Comparison of ENCODE assay signal across 8 mouse cellular contexts in the genomic region with DNA sequence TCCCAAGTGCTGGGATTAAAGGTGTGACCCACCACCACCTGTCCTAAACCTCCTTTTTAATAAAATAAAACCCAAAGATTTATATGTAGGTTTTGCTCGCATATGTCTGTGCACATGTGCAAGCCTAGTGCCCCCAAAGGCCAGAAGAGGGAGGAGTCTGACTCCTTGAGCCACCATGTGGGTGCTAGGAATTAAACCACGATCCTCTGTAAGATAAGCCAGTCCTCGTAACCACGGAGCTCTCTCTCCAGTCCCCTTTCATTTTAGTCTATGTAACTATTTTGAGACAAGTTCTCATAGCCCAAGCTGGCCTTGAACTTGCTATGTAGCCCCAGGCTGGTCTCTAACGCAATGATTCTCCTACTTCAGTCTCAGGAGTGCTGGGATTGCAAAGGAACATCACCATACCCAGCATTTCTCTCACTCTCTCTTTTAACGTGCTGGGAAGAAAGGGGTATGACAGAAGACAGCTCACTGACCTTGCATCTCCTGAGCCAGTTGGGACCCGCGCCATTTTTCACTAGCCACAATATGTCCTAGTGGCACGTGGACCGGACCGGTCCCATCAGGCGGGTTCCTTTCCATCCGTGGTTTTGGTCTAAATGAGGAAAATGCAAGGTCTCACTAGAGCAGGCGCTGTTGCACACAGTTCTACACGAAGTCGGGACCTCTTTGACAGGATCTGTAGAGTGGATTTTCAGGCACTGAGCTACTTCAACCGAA. TPM values are rescaled to one million over a fixed set of nuclear protein-coding genes. Genes with fewer than 3 reads are reported as not detected.
A peak's percentile ranks its signal among the peaks of the same experiment; 100 is the strongest.
DNase-seq lines count a peak whose midpoint lies in the region; ATAC-seq and TF ChIP-seq lines count a peak whose summit lies in the region.

No protein-coding gene starts in this region.

- no peaks in the 10 kb centered on the region for H3K9me3 ChIP-seq in heart, embryonic 12.5 days (replicated peaks)

- DNase-seq in adrenal gland, postnatal 10 days, result peak; percentile 31
- no peak for DNase-seq in adrenal gland, postnatal 4 days (ENCODE audit: low spot score in 2 of 2)
- peak; percentile 63 for DNase-seq in A20 (ENCODE audit: low read depth, low spot score)
- DNase-seq in cerebellum, postnatal 10 days, result peak; percentile 64 to 72
- DNase-seq in liver, adult 2 months (ENCODE audit: extremely low read depth, low read depth, low spot score), result no peak
- DNase-seq in T-cell, adult 2 months (ENCODE audit: low spot score), result no peak

- H3K4me3 ChIP-seq in heart, embryonic 12.5 days, result peak overlapping the region; percentile 80
- peak overlapping the region; percentile 61; the same call in 1 of the 2 replicates for H3K4me3 ChIP-seq in liver, adult 2 months (ENCODE audit: insufficient read depth, low read depth, low read length)
- peak overlapping the region; percentile 83 for H3K4me3 ChIP-seq in small intestine, adult 2 months (ENCODE audit: low read depth, low read length)

- no peak overlapping the region for H3K27ac ChIP-seq in heart, embryonic 12.5 days (ENCODE audit: poor library complexity, severe bottlenecking)
- H3K27ac ChIP-seq in liver, adult 2 months (replicated peaks; ENCODE audit: insufficient read depth, low read depth, low read length), result no peak overlapping the region
- no peak overlapping the region for H3K27ac ChIP-seq in small intestine, adult 2 months (ENCODE audit: insufficient read depth, low read depth, low read length)

- peak; percentile 16; the same call in 1 of the 2 replicates for ATAC-seq in heart, embryonic 12.5 days (ENCODE audit: insufficient number of reproducible peaks, low FRiP score)

- WGBS in heart, embryonic 12.5 days, result 10% methylated on average over 17 of the region's 17 CpGs
- 10% methylated on average over 17 of the region's 17 CpGs for WGBS in liver, adult 2 months
- WGBS in small intestine, adult 2 months, result 5% methylated on average over 17 of the region's 17 CpGs

- no peak for TF ChIP-seq POLR2A in liver, adult 2 months (IDR thresholded peaks at IDR 0.05; ENCODE audit: extremely low read depth, insufficient read depth, low read length)
- TF ChIP-seq POLR2A in small intestine, adult 2 months (IDR thresholded peaks at IDR 0.05; ENCODE audit: low read depth, low read length), result no peak

- H3K36me3 ChIP-seq in heart, embryonic 12.5 days, result peaks cover 37% of the 10 kb centered on the region
- no peaks in the 10 kb centered on the region for H3K36me3 ChIP-seq in liver, adult 2 months (ENCODE audit: control insufficient read depth, insufficient read depth, low read length)
- H3K36me3 ChIP-seq in small intestine, adult 2 months (ENCODE audit: control insufficient read depth, insufficient read depth, low read length), result peaks cover 23% of the 10 kb centered on the region

- peaks cover 19% of the 10 kb centered on the region for H3K4me1 ChIP-seq in heart, embryonic 12.5 days (replicated peaks)
- peaks cover 6% of the 10 kb centered on the region; the same call in 1 of the 2 replicates for H3K4me1 ChIP-seq in liver, adult 2 months (ENCODE audit: control insufficient read depth, insufficient read depth, low read length)
- peaks cover 5% of the 10 kb centered on the region for H3K4me1 ChIP-seq in small intestine, adult 2 months (ENCODE audit: control insufficient read depth, insufficient read depth, insufficient read length, low read length)

- H3K27me3 ChIP-seq in heart, embryonic 12.5 days (replicated peaks), result no peaks in the 10 kb centered on the region
- no peaks in the 10 kb centered on the region for H3K27me3 ChIP-seq in liver, adult 2 months (ENCODE audit: control insufficient read depth, insufficient read depth, low read length)
- H3K27me3 ChIP-seq in small intestine, adult 2 months (ENCODE audit: control insufficient read depth, insufficient read depth, low read length), result no peaks in the 10 kb centered on the region

- H3K4me2 ChIP-seq in heart, embryonic 12.5 days, result peak overlapping the region; percentile 82

- no peak for TF ChIP-seq CTCF in liver, adult 2 months (IDR thresholded peaks at IDR 0.05; ENCODE audit: low read depth, low read length)
- no peak for TF ChIP-seq CTCF in small intestine, adult 2 months (IDR thresholded peaks at IDR 0.05; ENCODE audit: extremely low read depth, insufficient read length, insufficient replicate concordance, low read depth, low read length)

- peak overlapping the region; percentile 66 for H3K9ac ChIP-seq in heart, embryonic 12.5 days
- peak overlapping the region; percentile 46 for H3K9ac ChIP-seq in liver, adult 2 months (ENCODE audit: low read depth, low read length)

- no peaks in the 10 kb centered on the region for H3K79me2 ChIP-seq in liver, adult 2 months (ENCODE audit: control insufficient read depth, insufficient read depth, low read length)

RNA-seq across cellular contexts. Expression of gene Faap24, which starts 0.7 kb away (rescaled TPM):
- 1 to 10 TPM; 5.1 to 6.9 TPM for total RNA-seq in adrenal gland, postnatal 10 days (2021)
- 1 to 10 TPM; 6.5 to 7.3 TPM for total RNA-seq in adrenal gland, postnatal 4 days (2021)
- 13.4 and 14.4 TPM in 2 replicates for polyA plus RNA-seq in heart, embryonic 12.5 days (2016; fragmentation: Nextera tagmentation; extraction: Ambion mirVana)
- total RNA-seq in liver, adult 2 months (2014; rRNA removed), result 0.81 and 1.0 TPM in 2 replicates
- polyA plus RNA-seq in liver, adult 2 months (2012; rRNA removed), result 1.8 and 2.1 TPM in 2 replicates
- 1.8 and 3.9 TPM in 2 replicates for polyA plus RNA-seq in small intestine, adult 2 months (2012; rRNA removed)

RNA-seq across cellular contexts. Expression of gene Cep89, which starts 0.9 kb away (rescaled TPM):
- 10 to 100 TPM; 18.2 to 26.4 TPM for total RNA-seq in adrenal gland, postnatal 10 days (2021)
- total RNA-seq in adrenal gland, postnatal 4 days (2021), result 10 to 100 TPM; 27.2 to 41.1 TPM
- 37.3 and 40.0 TPM in 2 replicates for polyA plus RNA-seq in heart, embryonic 12.5 days (2016; fragmentation: Nextera tagmentation; extraction: Ambion mirVana)
- 3.2 TPM in 2 replicates for total RNA-seq in liver, adult 2 months (2014; rRNA removed)
- 3.3 and 5.0 TPM in 2 replicates for polyA plus RNA-seq in liver, adult 2 months (2012; rRNA removed)
- 4.4 and 10.1 TPM in 2 replicates for polyA plus RNA-seq in small intestine, adult 2 months (2012; rRNA removed)

RNA-seq across cellular contexts. Expression of gene Slc7a9, which starts 52.7 kb away (rescaled TPM):
- not detected for total RNA-seq in adrenal gland, postnatal 10 days (2021)
- total RNA-seq in adrenal gland, postnatal 4 days (2021), result 1 to 10 TPM in 1 of 2 experiments, under 1 TPM in 1; 0.17 to 6.3 TPM
- 0.59 and 0.73 TPM in 2 replicates for polyA plus RNA-seq in heart, embryonic 12.5 days (2016; fragmentation: Nextera tagmentation; extraction: Ambion mirVana)
- total RNA-seq in liver, adult 2 months (2014; rRNA removed), result not detected in 2 replicates
- polyA plus RNA-seq in liver, adult 2 months (2012; rRNA removed), result 0.06 TPM in 1 of 2 replicates, not detected in the other
- 122 and 320 TPM in 2 replicates for polyA plus RNA-seq in small intestine, adult 2 months (2012; rRNA removed)

Comparison
In these comparisons a context has a peak if more than half of its experiments do, and no peak if none do; other contexts are left out.
1. DNase-seq: peak in adrenal gland, postnatal 10 days (single experiment), A20 (single experiment) and cerebellum, postnatal 10 days (2 of 2); none in adrenal gland, postnatal 4 days (0 of 2), liver, adult 2 months (single experiment) and T-cell, adult 2 months (single experiment).
2. Peak in every context shown above with its lines, with median percentiles within 50 percentile points of each other: H3K4me3 ChIP-seq.